Comparison of ENCODE assay signal across 9 mouse cellular contexts in genomic region chr8:120475462-120476201, GRCm38 (mm10).
DNase-seq lines count a peak whose midpoint lies in the region; ATAC-seq lines count a peak whose summit lies in the region.
"Had no signal": no experiment of that assay in that cellular context is flagged by ENCODE, and none has a peak within 500 bp of the region (broad histone marks: within the 10 kb centered on the region; RNA-seq: fewer than 3 reads in every experiment).

No protein-coding gene starts in this region.

- H3K27me3 ChIP-seq in limb, embryonic 13.5 days, result peaks cover 20% of the 10 kb centered on the region
- no peaks in the 10 kb centered on the region for H3K27me3 ChIP-seq in midbrain, embryonic 13.5 days

- WGBS in limb, embryonic 13.5 days, result 69% methylated on average over 10 of the region's 10 CpGs
- 70% methylated on average over 10 of the region's 10 CpGs for WGBS in midbrain, embryonic 13.5 days

- H3K9ac ChIP-seq in limb, embryonic 13.5 days, result no peak overlapping the region
- H3K9ac ChIP-seq in midbrain, embryonic 13.5 days (replicated peaks), result no peak overlapping the region
- H3K9ac ChIP-seq: limb, embryonic 15.5 days had no signal

- peak; percentile 30; the same call in 1 of the 2 replicates for ATAC-seq in limb, embryonic 13.5 days (ENCODE audit: low FRiP score, low read depth)
- ATAC-seq in midbrain, embryonic 13.5 days, result no peak

- H3K27ac ChIP-seq in limb, embryonic 13.5 days, result no peak overlapping the region
- peak overlapping the region; percentile 89; the same call in 1 of the 2 replicates for H3K27ac ChIP-seq in midbrain, embryonic 13.5 days
- H3K27ac ChIP-seq: limb, embryonic 15.5 days had no signal

- H3K4me1 ChIP-seq in limb, embryonic 13.5 days, result peaks cover 46% of the 10 kb centered on the region
- H3K4me1 ChIP-seq in midbrain, embryonic 13.5 days (replicated peaks), result peaks cover 88% of the 10 kb centered on the region

- DNase-seq in B cell, adult 2 months, result peak; percentile 55 to 60
- DNase-seq in MEL-GATA-1-ER (ENCODE audit: extremely low read depth, low read depth), result peak; percentile 96
- no peak for DNase-seq in adrenal gland, postnatal 25 days
- DNase-seq in left cerebral cortex, adult 9 months (ENCODE audit: low spot score in 2 of 2), result no peak
- no peak for DNase-seq in right cerebral cortex, adult 2 months (ENCODE audit: low spot score in 2 of 2)
- DNase-seq: adrenal gland, postnatal 10 days had no signal

- H3K36me3 ChIP-seq in limb, embryonic 13.5 days, result no peaks in the 10 kb centered on the region
- H3K36me3 ChIP-seq in midbrain, embryonic 13.5 days, result no peaks in the 10 kb centered on the region
- H3K36me3 ChIP-seq: limb, embryonic 15.5 days had no signal

- H3K9me3 ChIP-seq in limb, embryonic 13.5 days, result no peaks in the 10 kb centered on the region
- H3K9me3 ChIP-seq in midbrain, embryonic 13.5 days, result no peaks in the 10 kb centered on the region
- H3K9me3 ChIP-seq: limb, embryonic 15.5 days had no signal

- no peak overlapping the region for H3K4me3 ChIP-seq in limb, embryonic 13.5 days
- H3K4me3 ChIP-seq in midbrain, embryonic 13.5 days (replicated peaks), result no peak overlapping the region
- H3K4me3 ChIP-seq: limb, embryonic 15.5 days had no signal

- no peak overlapping the region for H3K4me2 ChIP-seq in limb, embryonic 13.5 days (replicated peaks)
- no peak overlapping the region for H3K4me2 ChIP-seq in midbrain, embryonic 13.5 days (replicated peaks)
- H3K4me2 ChIP-seq: limb, embryonic 15.5 days had no signal

Comparison
In these comparisons a context has a peak if more than half of its experiments do, and no peak if none do; other contexts are left out.
1. DNase-seq: peak in B cell, adult 2 months (2 of 2) and MEL-GATA-1-ER (single experiment); none in adrenal gland, postnatal 25 days (single experiment), left cerebral cortex, adult 9 months (0 of 2) and right cerebral cortex, adult 2 months (0 of 2).